15 mouse cellular contexts compared by ENCODE assay signal in the genomic region with DNA sequence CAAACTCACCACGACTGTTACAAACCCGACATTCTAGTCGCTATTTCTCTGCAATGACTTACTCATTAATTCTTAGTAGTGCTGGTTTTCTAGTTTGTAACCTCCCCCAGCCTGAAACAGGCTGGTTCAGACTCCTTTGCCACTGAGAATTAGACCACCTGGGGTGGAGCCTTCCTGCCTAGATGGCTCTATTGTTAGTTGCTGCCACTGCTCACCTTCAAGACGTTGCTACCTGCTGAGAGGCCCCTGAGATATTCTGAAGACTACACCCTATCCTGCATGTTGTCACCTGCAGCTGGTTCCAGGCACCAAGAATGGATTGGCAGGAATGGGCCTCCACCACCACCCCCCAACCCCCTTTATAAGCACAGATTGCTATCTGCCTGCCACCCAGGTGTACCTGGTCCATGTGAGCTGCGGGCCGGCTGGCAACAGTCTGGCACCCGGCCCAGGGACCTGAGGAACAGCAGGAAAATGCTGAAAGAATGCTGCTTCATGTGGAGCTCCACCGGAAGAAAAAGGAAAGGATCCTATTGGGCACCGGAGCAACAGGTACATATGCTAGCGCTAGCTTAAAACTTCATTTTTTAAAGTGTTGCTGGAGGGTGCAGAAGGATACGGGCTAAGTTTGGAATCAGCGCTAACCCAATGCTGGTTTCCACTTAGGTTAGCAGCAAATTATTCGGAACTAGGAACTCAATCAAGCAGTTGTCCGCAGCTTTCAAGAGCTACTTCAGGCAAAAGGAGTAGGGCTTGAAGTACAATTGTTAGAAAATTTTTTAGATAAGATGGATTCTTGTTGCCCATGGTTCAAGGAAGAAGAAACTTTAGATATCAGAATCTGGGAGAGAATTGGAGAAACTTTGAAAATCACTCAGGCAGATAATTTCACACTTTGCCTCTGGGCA.
A peak's percentile ranks its signal among the peaks of the same experiment; 100 is the strongest.
DNase-seq lines count a peak whose midpoint lies in the region; ATAC-seq and TF ChIP-seq lines count a peak whose summit lies in the region.
"Had no signal": no experiment of that assay in that cellular context is flagged by ENCODE, and none has a peak within 500 bp of the region (broad histone marks: within the 10 kb centered on the region; RNA-seq: fewer than 3 reads in every experiment).

No protein-coding gene starts in this region.

- peak; percentile 49; the same call in 1 of the 2 replicates for ATAC-seq in lung, embryonic 14.5 days (ENCODE audit: insufficient read depth)

- H3K9me3 ChIP-seq in lung, embryonic 14.5 days (ENCODE audit: low read depth, low read length), result no peaks in the 10 kb centered on the region; the same call in 1 of the 2 replicates
- H3K9me3 ChIP-seq: liver, embryonic 15.5 days had no signal

- 61% methylated on average over 14 of the region's 14 CpGs for WGBS in lung, embryonic 14.5 days

- H3K27me3 ChIP-seq in lung, embryonic 14.5 days (ENCODE audit: insufficient read depth, low read length), result no peaks in the 10 kb centered on the region
- H3K27me3 ChIP-seq: embryonic facial prominence, embryonic 12.5 days; heart, embryonic 13.5 days; limb, embryonic 12.5 days; liver, embryonic 15.5 days had no signal

- no peak for TF ChIP-seq CTCF in lung, embryonic 14.5 days (IDR thresholded peaks at IDR 0.05; ENCODE audit: low read depth)

- H3K4me2 ChIP-seq in lung, embryonic 14.5 days, result no peak overlapping the region
- H3K4me2 ChIP-seq: embryonic facial prominence, embryonic 12.5 days; heart, embryonic 13.5 days; limb, embryonic 12.5 days; liver, embryonic 15.5 days had no signal

- peak; percentile 11 for DNase-seq in ovary, postnatal 36 days (ENCODE audit: low spot score)
- no peak for DNase-seq in ovary, postnatal 10 days (ENCODE audit: low spot score)
- peak; percentile 63 for DNase-seq in kidney, adult 9 months
- DNase-seq in lung, embryonic 14.5 days, result peak; percentile 55
- peak; percentile 54 for DNase-seq in testis, postnatal 10 days (ENCODE audit: low spot score)
- DNase-seq in adrenal gland, adult 18-20 months (ENCODE audit: low spot score in 2 of 2), result no peak
- no peak for DNase-seq in frontal cortex, adult 2 months (ENCODE audit: extremely low spot score in 1 of 2, low spot score in 1 of 2)
- DNase-seq in liver, result no peak
- DNase-seq: cerebellum, adult 11 months; thymus, postnatal 4 days had no signal

- no peaks in the 10 kb centered on the region for H3K36me3 ChIP-seq in lung, embryonic 14.5 days (ENCODE audit: insufficient read depth)
- H3K36me3 ChIP-seq: embryonic facial prominence, embryonic 12.5 days; heart, embryonic 13.5 days; limb, embryonic 12.5 days; liver, embryonic 15.5 days; midbrain, embryonic 10.5 days had no signal

- H3K9ac ChIP-seq in lung, embryonic 14.5 days, result no peak overlapping the region
- H3K9ac ChIP-seq: embryonic facial prominence, embryonic 12.5 days; heart, embryonic 13.5 days; limb, embryonic 12.5 days; liver, embryonic 15.5 days had no signal

- no peak overlapping the region for H3K4me3 ChIP-seq in lung, embryonic 14.5 days (ENCODE audit: low read depth, low read length)
- H3K4me3 ChIP-seq: embryonic facial prominence, embryonic 12.5 days; heart, embryonic 13.5 days; limb, embryonic 12.5 days; liver, embryonic 15.5 days; midbrain, embryonic 10.5 days had no signal

- no peak overlapping the region for H3K27ac ChIP-seq in lung, embryonic 14.5 days (ENCODE audit: low read depth)
- H3K27ac ChIP-seq: embryonic facial prominence, embryonic 12.5 days; heart, embryonic 13.5 days; limb, embryonic 12.5 days; liver, embryonic 15.5 days; midbrain, embryonic 10.5 days had no signal

- H3K4me1 ChIP-seq in lung, embryonic 14.5 days (ENCODE audit: insufficient read depth), result no peaks in the 10 kb centered on the region
- H3K4me1 ChIP-seq: embryonic facial prominence, embryonic 12.5 days; heart, embryonic 13.5 days; limb, embryonic 12.5 days; liver, embryonic 15.5 days; midbrain, embryonic 10.5 days had no signal

Comparison
In these comparisons a context has a peak if more than half of its experiments do, and no peak if none do; other contexts are left out.
1. DNase-seq: peak in ovary, postnatal 36 days (single experiment), kidney, adult 9 months (single experiment), lung, embryonic 14.5 days (single experiment) and testis, postnatal 10 days (single experiment); none in ovary, postnatal 10 days (single experiment), adrenal gland, adult 18-20 months (0 of 2), frontal cortex, adult 2 months (0 of 2) and liver (single experiment).